12 mouse cellular contexts compared by ENCODE assay signal in genomic region chr19:26865736-26866135, GRCm38 (mm10). TPM values are rescaled to one million over a fixed set of nuclear protein-coding genes. Genes with fewer than 3 reads are reported as not detected.
A peak's percentile ranks its signal among the peaks of the same experiment; 100 is the strongest.
DNase-seq lines count a peak whose midpoint lies in the region; ATAC-seq lines count a peak whose summit lies in the region.
"Had no signal": no experiment of that assay in that cellular context is flagged by ENCODE, and none has a peak within 500 bp of the region (broad histone marks: within the 10 kb centered on the region; RNA-seq: fewer than 3 reads in every experiment).

No protein-coding gene starts in this region.

- intact Hi-C loops in left cerebral cortex, postnatal 10 days (cut with DNase I): no loop called here

- H3K4me1 ChIP-seq in heart, embryonic 13.5 days: peaks cover 28% of the 10 kb centered on the region
- no peaks in the 10 kb centered on the region for H3K4me1 ChIP-seq in embryonic facial prominence, embryonic 11.5 days (ENCODE audit: control insufficient read depth, insufficient read depth, low read length)
- H3K4me1 ChIP-seq in hindbrain, embryonic 15.5 days (replicated peaks): peaks cover 26% of the 10 kb centered on the region
- H3K4me1 ChIP-seq in midbrain, embryonic 15.5 days: peaks cover 25% of the 10 kb centered on the region

- H3K4me2 ChIP-seq in heart, embryonic 13.5 days: 0 out of 2 replicates have a peak overlapping the region, but pooled peaks have one; percentile 0
- no peak overlapping the region for H3K4me2 ChIP-seq in embryonic facial prominence, embryonic 11.5 days (ENCODE audit: low read depth, low read length)
- no peak overlapping the region for H3K4me2 ChIP-seq in hindbrain, embryonic 15.5 days
- no peak overlapping the region for H3K4me2 ChIP-seq in midbrain, embryonic 15.5 days

- H3K27ac ChIP-seq in heart, embryonic 13.5 days (replicated peaks): peak overlapping the region; percentile 37
- H3K27ac ChIP-seq in embryonic facial prominence, embryonic 11.5 days (replicated peaks; ENCODE audit: low read depth, low read length): no peak overlapping the region
- 0 out of 2 replicates have a peak overlapping the region, but pooled peaks have one; percentile 10 for H3K27ac ChIP-seq in hindbrain, embryonic 15.5 days (replicated peaks)
- H3K27ac ChIP-seq in midbrain, embryonic 15.5 days: peak overlapping the region; percentile 45

- no peaks in the 10 kb centered on the region for H3K9me3 ChIP-seq in heart, embryonic 13.5 days
- H3K9me3 ChIP-seq in embryonic facial prominence, embryonic 11.5 days (replicated peaks; ENCODE audit: control insufficient read depth, low read length): no peaks in the 10 kb centered on the region
- H3K9me3 ChIP-seq in hindbrain, embryonic 15.5 days: no peaks in the 10 kb centered on the region
- no peaks in the 10 kb centered on the region for H3K9me3 ChIP-seq in midbrain, embryonic 15.5 days

- no peak overlapping the region for H3K9ac ChIP-seq in heart, embryonic 13.5 days
- H3K9ac ChIP-seq in embryonic facial prominence, embryonic 11.5 days (replicated peaks; ENCODE audit: low read length): no peak overlapping the region
- no peak overlapping the region for H3K9ac ChIP-seq in hindbrain, embryonic 15.5 days
- H3K9ac ChIP-seq in midbrain, embryonic 15.5 days: no peak overlapping the region

- no peak; the same call in 1 of the 2 replicates for ATAC-seq in heart, embryonic 13.5 days (ENCODE audit: extremely low read depth, insufficient number of reproducible peaks, low FRiP score, low TSS enrichment)
- ATAC-seq in embryonic facial prominence, embryonic 11.5 days (replicated peaks; ENCODE audit: insufficient number of reproducible peaks, low FRiP score, low TSS enrichment, low read depth): 0 out of 2 replicates have a peak, but pooled peaks have one; percentile 56
- peak; percentile 80 for ATAC-seq in hindbrain, embryonic 15.5 days (ENCODE audit: low FRiP score, low read depth)
- ATAC-seq in midbrain, embryonic 15.5 days (replicated peaks): peak; percentile 68
- ATAC-seq: activated CD4-positive, CD25-positive, alpha-beta regulatory T cell, adult 4 months; CD4-positive, CD25-positive, alpha-beta regulatory T cell, adult 4 months had no signal

- no peak for DNase-seq in heart, postnatal 4 days
- peak; percentile 49 for DNase-seq in embryonic facial prominence, embryonic 11.5 days (ENCODE audit: low spot score)
- no peak for DNase-seq in layer of hippocampus, adult 18-20 months (ENCODE audit: low spot score in 2 of 2)
- DNase-seq in frontal cortex, postnatal 25 days (ENCODE audit: low spot score in 2 of 2): no peak
- no peak for DNase-seq in left cerebral cortex, postnatal 10 days (ENCODE audit: extremely low spot score in 1 of 2, low spot score in 2 of 2)

- 29% methylated on average over 7 of the region's 7 CpGs for WGBS in heart, embryonic 13.5 days
- 36% methylated on average over 7 of the region's 7 CpGs for WGBS in embryonic facial prominence, embryonic 11.5 days
- WGBS in hindbrain, embryonic 15.5 days: 16% methylated on average over 7 of the region's 7 CpGs
- 15% methylated on average over 7 of the region's 7 CpGs for WGBS in midbrain, embryonic 15.5 days

- no peaks in the 10 kb centered on the region; the same call in 1 of the 2 replicates for H3K27me3 ChIP-seq in heart, embryonic 13.5 days (replicated peaks)
- H3K27me3 ChIP-seq in embryonic facial prominence, embryonic 11.5 days (ENCODE audit: control insufficient read depth, insufficient read depth, low read length): no peaks in the 10 kb centered on the region
- no peaks in the 10 kb centered on the region for H3K27me3 ChIP-seq in hindbrain, embryonic 15.5 days
- H3K27me3 ChIP-seq in midbrain, embryonic 15.5 days (replicated peaks): no peaks in the 10 kb centered on the region

- no peak overlapping the region for H3K4me3 ChIP-seq in heart, embryonic 13.5 days
- no peak overlapping the region for H3K4me3 ChIP-seq in embryonic facial prominence, embryonic 11.5 days (ENCODE audit: low read depth, low read length)
- H3K4me3 ChIP-seq in hindbrain, embryonic 15.5 days: no peak overlapping the region
- no peak overlapping the region for H3K4me3 ChIP-seq in midbrain, embryonic 15.5 days
- H3K4me3 ChIP-seq: erythroblast, embryonic 14.5 days had no signal

- no peaks in the 10 kb centered on the region for H3K36me3 ChIP-seq in heart, embryonic 13.5 days
- H3K36me3 ChIP-seq in embryonic facial prominence, embryonic 11.5 days (replicated peaks; ENCODE audit: control insufficient read depth, insufficient read depth, low read depth, low read length): no peaks in the 10 kb centered on the region
- no peaks in the 10 kb centered on the region for H3K36me3 ChIP-seq in hindbrain, embryonic 15.5 days
- H3K36me3 ChIP-seq in midbrain, embryonic 15.5 days (replicated peaks): no peaks in the 10 kb centered on the region

RNA-seq across cellular contexts. Expression of gene Gm815, which starts 19.9 kb away (rescaled TPM):
- not detected in 2 replicates for polyA plus RNA-seq in heart, embryonic 13.5 days (2015; fragmentation: Nextera tagmentation; extraction: Ambion mirVana)
- total RNA-seq in heart, postnatal 4 days (2021): not detected
- polyA plus RNA-seq in embryonic facial prominence, embryonic 11.5 days (2014; fragmentation: Nextera tagmentation; extraction: Ambion mirVana): not detected in 2 replicates
- polyA plus RNA-seq in hindbrain, embryonic 15.5 days (2015; fragmentation: Nextera tagmentation; extraction: Ambion mirVana): not detected in 2 replicates
- polyA plus RNA-seq in midbrain, embryonic 15.5 days (2015; fragmentation: Nextera tagmentation; extraction: Ambion mirVana): not detected in 2 replicates
- not detected for total RNA-seq in layer of hippocampus, adult 18-20 months (2021)
- total RNA-seq in left cerebral cortex, postnatal 10 days (2021): not detected
- polyA plus RNA-seq: activated CD4-positive, CD25-positive, alpha-beta regulatory T cell, adult 4 months; CD4-positive, CD25-positive, alpha-beta regulatory T cell, adult 4 months; erythroblast, embryonic 14.5 days; thymus, postnatal 0 days had no signal
